Mouse (Mus musculus): ENCODE data around the gene E330021D16Rik. TPM values are rescaled to one million over a fixed set of nuclear protein-coding genes. Genes with fewer than 3 reads are reported as not detected.

Gene E330021D16Rik
- polyA plus RNA-seq, 2 experiments = 0.08 TPM; not detected in 1

- no peak for ATAC-seq (ENCODE audit: low FRiP score, low read depth)
- Histone ChIP-seq H3K4me3 (replicated peaks; ENCODE audit: low read length) (no peak overlapping the region), H3K9ac (ENCODE audit: low read depth, low read length, severe bottlenecking) (no peak overlapping the region), H3K27me3 (ENCODE audit: control insufficient read depth, insufficient read depth, low read length) (no peaks in the 10 kb centered on the region), H3K27ac (replicated peaks; ENCODE audit: low read depth, low read length) (no peak overlapping the region), H3K9me3 (ENCODE audit: control insufficient read depth, low read length) (no peaks in the 10 kb centered on the region), H3K4me1 (ENCODE audit: control insufficient read depth, insufficient read depth, low read length) (peaks cover 12% of the 10 kb centered on the region; the same call in 1 of the 2 replicates), H3K4me2 (replicated peaks; ENCODE audit: low read depth, low read length, severe bottlenecking) (no peak overlapping the region), H3K36me3 (ENCODE audit: control insufficient read depth, insufficient read depth, low read length) (no peaks in the 10 kb centered on the region)
- DNase-seq (ENCODE audit: low spot score) = no peak
- TF ChIP-seq POLR2A (IDR thresholded peaks at IDR 0.05; ENCODE audit: borderline replicate concordance, extremely low read depth, insufficient read depth, insufficient read length) = no peak
- WGBS = 92% methylated on average over 6 of the region's 6 CpGs
Measured at GRCm38 (mm10) chr6:136433573-136433972, 18.2 kb upstream of the E330021D16Rik start.

GRCm38 (mm10) chr6:136431896-136432248 is 16.5 kb upstream of the E330021D16Rik start:
- TF ChIP-seq POLR2A (IDR thresholded peaks at IDR 0.05; ENCODE audit: borderline replicate concordance, extremely low read depth, insufficient read depth, insufficient read length) = no peak
- H3K4me3 ChIP-seq (replicated peaks; ENCODE audit: low read length) = no peak overlapping the region
- no peak overlapping the region for H3K27ac ChIP-seq (replicated peaks; ENCODE audit: low read depth, low read length)
- H3K9ac ChIP-seq (ENCODE audit: low read depth, low read length, severe bottlenecking) = no peak overlapping the region
- H3K4me2 ChIP-seq (replicated peaks; ENCODE audit: low read depth, low read length, severe bottlenecking) = no peak overlapping the region
- 40% methylated on average over 7 of the region's 7 CpGs for WGBS
- no peak for DNase-seq (ENCODE audit: low spot score)
- no peaks in the 10 kb centered on the region for H3K27me3 ChIP-seq (ENCODE audit: control insufficient read depth, insufficient read depth, low read length)
- no peaks in the 10 kb centered on the region for H3K36me3 ChIP-seq (ENCODE audit: control insufficient read depth, insufficient read depth, low read length)
- no peak for ATAC-seq (ENCODE audit: low FRiP score, low read depth)
- H3K9me3 ChIP-seq (ENCODE audit: control insufficient read depth, low read length) = no peaks in the 10 kb centered on the region
- 0 out of 2 replicates have a peak, but pooled peaks cover 6% of the 10 kb centered on the region for H3K4me1 ChIP-seq (ENCODE audit: control insufficient read depth, insufficient read depth, low read length)

- H3K4me2 ChIP-seq (replicated peaks; ENCODE audit: low read depth, low read length, severe bottlenecking) = no peak overlapping the region
- H3K9ac ChIP-seq (ENCODE audit: low read depth, low read length, severe bottlenecking) = no peak overlapping the region
- no peaks in the 10 kb centered on the region for H3K9me3 ChIP-seq (ENCODE audit: control insufficient read depth, low read length)
- H3K27me3 ChIP-seq (ENCODE audit: control insufficient read depth, insufficient read depth, low read length) = no peaks in the 10 kb centered on the region
- H3K4me1 ChIP-seq (ENCODE audit: control insufficient read depth, insufficient read depth, low read length) = 0 out of 2 replicates have a peak, but pooled peaks cover 6% of the 10 kb centered on the region
- H3K36me3 ChIP-seq (ENCODE audit: control insufficient read depth, insufficient read depth, low read length) = no peaks in the 10 kb centered on the region
- ATAC-seq (ENCODE audit: low FRiP score, low read depth) (no peak), DNase-seq (ENCODE audit: low spot score) (no peak)
- no peak overlapping the region for H3K27ac ChIP-seq (replicated peaks; ENCODE audit: low read depth, low read length)
- 48% methylated on average over 10 of the region's 10 CpGs for WGBS
- H3K4me3 ChIP-seq (replicated peaks; ENCODE audit: low read length) = no peak overlapping the region
- no peak for TF ChIP-seq POLR2A (IDR thresholded peaks at IDR 0.05; ENCODE audit: borderline replicate concordance, extremely low read depth, insufficient read depth, insufficient read length)
Measured at GRCm38 (mm10) chr6:136431169-136431895, 16.0 kb upstream of the E330021D16Rik start.

- ATAC-seq (ENCODE audit: low FRiP score, low read depth) (no peak), DNase-seq (ENCODE audit: low spot score) (no peak)
- Histone ChIP-seq H3K9me3 (ENCODE audit: control insufficient read depth, low read length) (no peaks in the 10 kb centered on the region), H3K4me2 (replicated peaks; ENCODE audit: low read depth, low read length, severe bottlenecking) (no peak overlapping the region), H3K27ac (replicated peaks; ENCODE audit: low read depth, low read length) (no peak overlapping the region), H3K4me1 (ENCODE audit: control insufficient read depth, insufficient read depth, low read length) (0 out of 2 replicates have a peak, but pooled peaks cover 6% of the 10 kb centered on the region), H3K27me3 (ENCODE audit: control insufficient read depth, insufficient read depth, low read length) (no peaks in the 10 kb centered on the region), H3K4me3 (replicated peaks; ENCODE audit: low read length) (no peak overlapping the region), H3K9ac (ENCODE audit: low read depth, low read length, severe bottlenecking) (no peak overlapping the region), H3K36me3 (ENCODE audit: control insufficient read depth, insufficient read depth, low read length) (no peaks in the 10 kb centered on the region)
- no peak for TF ChIP-seq POLR2A (IDR thresholded peaks at IDR 0.05; ENCODE audit: borderline replicate concordance, extremely low read depth, insufficient read depth, insufficient read length)
- WGBS = 47% methylated on average over 4 of the region's 4 CpGs
Measured at GRCm38 (mm10) chr6:136429441-136429840, 14.1 kb upstream of the E330021D16Rik start.

GRCm38 (mm10) chr6:136428412-136428811 is 13.0 kb upstream of the E330021D16Rik start:
- WGBS = 89% methylated on average over 5 of the region's 5 CpGs
- Histone ChIP-seq H3K27ac (replicated peaks; ENCODE audit: low read depth, low read length) (no peak overlapping the region), H3K9ac (ENCODE audit: low read depth, low read length, severe bottlenecking) (no peak overlapping the region), H3K4me2 (replicated peaks; ENCODE audit: low read depth, low read length, severe bottlenecking) (no peak overlapping the region), H3K4me3 (replicated peaks; ENCODE audit: low read length) (no peak overlapping the region), H3K36me3 (ENCODE audit: control insufficient read depth, insufficient read depth, low read length) (no peaks in the 10 kb centered on the region), H3K9me3 (ENCODE audit: control insufficient read depth, low read length) (no peaks in the 10 kb centered on the region), H3K27me3 (ENCODE audit: control insufficient read depth, insufficient read depth, low read length) (no peaks in the 10 kb centered on the region), H3K4me1 (ENCODE audit: control insufficient read depth, insufficient read depth, low read length) (0 out of 2 replicates have a peak, but pooled peaks cover 6% of the 10 kb centered on the region)
- TF ChIP-seq POLR2A (IDR thresholded peaks at IDR 0.05; ENCODE audit: borderline replicate concordance, extremely low read depth, insufficient read depth, insufficient read length) = no peak
- DNase-seq (ENCODE audit: low spot score) (no peak), ATAC-seq (ENCODE audit: low FRiP score, low read depth) (no peak)

Measured in limb, embryonic 14.5 days (tissue).